Mouse (Mus musculus): ENCODE measurements around the gene 6430571L13Rik. TPM values are rescaled to one million over a fixed set of nuclear protein-coding genes. Genes with fewer than 3 reads are reported as not detected.
A peak's percentile ranks its signal among the peaks of the same experiment; 100 is the strongest.

Gene 6430571L13Rik
- polyA plus RNA-seq, 1 experiment: not detected

- TF ChIP-seq POLR2A (IDR thresholded peaks at IDR 0.05; ENCODE audit: insufficient read depth, low read depth, low read length): no peak
- peak overlapping the region; percentile 83 for H3K27ac ChIP-seq (ENCODE audit: insufficient read depth, low read depth, low read length)
- WGBS: 29% methylated on average over 12 of the region's 12 CpGs
- peak overlapping the region; percentile 81 for H3K4me3 ChIP-seq (ENCODE audit: insufficient read depth, low read depth, low read length)
- peaks cover 27% of the 10 kb centered on the region for H3K4me1 ChIP-seq (ENCODE audit: control insufficient read depth, insufficient read depth, low read length)
Observed at GRCm38 (mm10) chr9:107340911-107341645, 676 bp downstream of the 6430571L13Rik start.

- Histone ChIP-seq H3K4me3 (ENCODE audit: insufficient read depth, low read depth, low read length) (peak overlapping the region; percentile 33), H3K4me1 (ENCODE audit: control insufficient read depth, insufficient read depth, low read length) (peaks cover 37% of the 10 kb centered on the region), H3K27ac (ENCODE audit: insufficient read depth, low read depth, low read length) (peak overlapping the region; percentile 83)
- 74% methylated on average over 11 of the region's 11 CpGs for WGBS
- TF ChIP-seq CTCF (IDR thresholded peaks at IDR 0.05; ENCODE audit: insufficient read depth, low read depth, low read length) (no peak), POLR2A (IDR thresholded peaks at IDR 0.05; ENCODE audit: insufficient read depth, low read depth, low read length) (no peak)
Observed at GRCm38 (mm10) chr9:107342201-107342709, 1.9 kb downstream of the 6430571L13Rik start.

- peak overlapping the region; percentile 5; the same call in 1 of the 2 replicates for H3K4me3 ChIP-seq (ENCODE audit: insufficient read depth, low read depth, low read length)
- H3K4me1 ChIP-seq (ENCODE audit: control insufficient read depth, insufficient read depth, low read length): peaks cover 47% of the 10 kb centered on the region
- TF ChIP-seq CTCF (IDR thresholded peaks at IDR 0.05; ENCODE audit: insufficient read depth, low read depth, low read length) (no peak), POLR2A (IDR thresholded peaks at IDR 0.05; ENCODE audit: insufficient read depth, low read depth, low read length) (no peak)
- 65% methylated on average over 8 of the region's 8 CpGs for WGBS
- peak overlapping the region; percentile 88 for H3K27ac ChIP-seq (ENCODE audit: insufficient read depth, low read depth, low read length)
Observed at GRCm38 (mm10) chr9:107343146-107343943, 2.9 kb downstream of the 6430571L13Rik start.

- peak overlapping the region; percentile 24 for H3K4me3 ChIP-seq (ENCODE audit: insufficient read depth, low read depth, low read length)
- peak overlapping the region; percentile 88 for H3K27ac ChIP-seq (ENCODE audit: insufficient read depth, low read depth, low read length)
- 66% methylated on average over 6 of the region's 6 CpGs for WGBS
- H3K4me1 ChIP-seq (ENCODE audit: control insufficient read depth, insufficient read depth, low read length): peaks cover 54% of the 10 kb centered on the region
- no peak for TF ChIP-seq CTCF (IDR thresholded peaks at IDR 0.05; ENCODE audit: insufficient read depth, low read depth, low read length)
- no peak for TF ChIP-seq POLR2A (IDR thresholded peaks at IDR 0.05; ENCODE audit: insufficient read depth, low read depth, low read length)
Observed at GRCm38 (mm10) chr9:107344027-107344426, 3.6 kb downstream of the 6430571L13Rik start.

- 0 out of 2 replicates have a peak overlapping the region, but pooled peaks have one; percentile 1 for H3K27ac ChIP-seq (ENCODE audit: insufficient read depth, low read depth, low read length)
- 78% methylated on average over 8 of the region's 8 CpGs for WGBS
- H3K4me3 ChIP-seq (ENCODE audit: insufficient read depth, low read depth, low read length): no peak overlapping the region
- no peak for TF ChIP-seq POLR2A (IDR thresholded peaks at IDR 0.05; ENCODE audit: insufficient read depth, low read depth, low read length)
- TF ChIP-seq CTCF (IDR thresholded peaks at IDR 0.05; ENCODE audit: insufficient read depth, low read depth, low read length): no peak
- H3K4me1 ChIP-seq (ENCODE audit: control insufficient read depth, insufficient read depth, low read length): peaks cover 69% of the 10 kb centered on the region
Observed at GRCm38 (mm10) chr9:107346081-107346480, 5.7 kb downstream of the 6430571L13Rik start.

- 75% methylated on average over 9 of the region's 9 CpGs for WGBS
- H3K4me1 ChIP-seq (ENCODE audit: control insufficient read depth, insufficient read depth, low read length): peaks cover 70% of the 10 kb centered on the region
- H3K27ac ChIP-seq (ENCODE audit: insufficient read depth, low read depth, low read length): peak overlapping the region; percentile 91
- no peak overlapping the region for H3K4me3 ChIP-seq (ENCODE audit: insufficient read depth, low read depth, low read length)
- no peak for TF ChIP-seq POLR2A (IDR thresholded peaks at IDR 0.05; ENCODE audit: insufficient read depth, low read depth, low read length)
- TF ChIP-seq CTCF (IDR thresholded peaks at IDR 0.05; ENCODE audit: insufficient read depth, low read depth, low read length): no peak
Observed at GRCm38 (mm10) chr9:107347586-107348183, 7.3 kb downstream of the 6430571L13Rik start.

GRCm38 (mm10) chr9:107349321-107349720 lies 8.9 kb downstream of the 6430571L13Rik start:
- TF ChIP-seq CTCF (IDR thresholded peaks at IDR 0.05; ENCODE audit: insufficient read depth, low read depth, low read length) (no peak), POLR2A (IDR thresholded peaks at IDR 0.05; ENCODE audit: insufficient read depth, low read depth, low read length) (no peak; the same call in 1 of the 2 replicates)
- Histone ChIP-seq H3K4me3 (ENCODE audit: insufficient read depth, low read depth, low read length) (no peak overlapping the region), H3K4me1 (ENCODE audit: control insufficient read depth, insufficient read depth, low read length) (peaks cover 63% of the 10 kb centered on the region), H3K27ac (ENCODE audit: insufficient read depth, low read depth, low read length) (peak overlapping the region; percentile 91)
- 15% methylated on average over 7 of the region's 7 CpGs for WGBS

- WGBS: 96% methylated on average over 1 of the region's 1 CpGs
- Histone ChIP-seq H3K4me3 (ENCODE audit: insufficient read depth, low read depth, low read length) (no peak overlapping the region), H3K4me1 (ENCODE audit: control insufficient read depth, insufficient read depth, low read length) (peaks cover 32% of the 10 kb centered on the region), H3K27ac (ENCODE audit: insufficient read depth, low read depth, low read length) (no peak overlapping the region)
- no peak for TF ChIP-seq CTCF (IDR thresholded peaks at IDR 0.05; ENCODE audit: insufficient read depth, low read depth, low read length)
- no peak for TF ChIP-seq POLR2A (IDR thresholded peaks at IDR 0.05; ENCODE audit: insufficient read depth, low read depth, low read length)
Observed at GRCm38 (mm10) chr9:107354826-107355225, 14.4 kb downstream of the 6430571L13Rik start.
